20 mouse cellular contexts compared by ENCODE assay signal in genomic region chr8:115980616-115981015, GRCm38 (mm10).
"Had no signal": no experiment of that assay in that cellular context is flagged by ENCODE, and none has a peak within 500 bp of the region (broad histone marks: within the 10 kb centered on the region; RNA-seq: fewer than 3 reads in every experiment).

No protein-coding gene starts in this region.

- H3K27ac ChIP-seq: intestine, embryonic 15.5 days; left cerebral cortex, adult 2 months; liver, embryonic 14.5 days; lung, embryonic 15.5 days; midbrain, embryonic 10.5 days; midbrain, embryonic 13.5 days; neural tube, embryonic 13.5 days; stomach, embryonic 15.5 days had no signal

- H3K27me3 ChIP-seq: intestine, embryonic 15.5 days; lung, embryonic 15.5 days; megakaryocyte, embryonic 14.5 days; midbrain, embryonic 13.5 days; neural tube, embryonic 13.5 days; stomach, embryonic 15.5 days had no signal

- H3K4me3 ChIP-seq: intestine, embryonic 15.5 days; left cerebral cortex, adult 2 months; lung, embryonic 15.5 days; megakaryocyte, embryonic 14.5 days; midbrain, embryonic 10.5 days; midbrain, embryonic 13.5 days; myocyte; neural tube, embryonic 13.5 days; stomach, embryonic 15.5 days had no signal

- H3K36me3 ChIP-seq: intestine, embryonic 15.5 days; lung, embryonic 15.5 days; midbrain, embryonic 10.5 days; midbrain, embryonic 13.5 days; neural tube, embryonic 13.5 days; stomach, embryonic 15.5 days had no signal

- H3K4me2 ChIP-seq: intestine, embryonic 15.5 days; liver, embryonic 11.5 days; lung, embryonic 15.5 days; midbrain, embryonic 13.5 days; neural tube, embryonic 13.5 days; stomach, embryonic 15.5 days had no signal

- H3K4me1 ChIP-seq: intestine, embryonic 15.5 days; lung, embryonic 15.5 days; megakaryocyte, embryonic 14.5 days; midbrain, embryonic 10.5 days; midbrain, embryonic 13.5 days; neural tube, embryonic 13.5 days; stomach, embryonic 15.5 days had no signal

- DNase-seq: layer of hippocampus, postnatal 36 days; lung, adult 18-20 months; lung, postnatal 10 days; lung, postnatal 36 days; retina, postnatal 1 day; right cerebral cortex, postnatal 25 days; spleen, adult 18-20 months; thymus, postnatal 36 days had no signal

- H3K9me3 ChIP-seq: intestine, embryonic 15.5 days; lung, embryonic 15.5 days; midbrain, embryonic 10.5 days; midbrain, embryonic 13.5 days; neural tube, embryonic 13.5 days; stomach, embryonic 15.5 days had no signal

- ATAC-seq: intestine, embryonic 15.5 days; midbrain, embryonic 13.5 days; midbrain, embryonic 16.5 days had no signal

- H3K9ac ChIP-seq: intestine, embryonic 15.5 days; liver, embryonic 14.5 days; lung, embryonic 15.5 days; midbrain, embryonic 13.5 days; neural tube, embryonic 13.5 days; stomach, embryonic 15.5 days had no signal
